Mouse (Mus musculus) small intestine, adult 2 months (tissue): ENCODE results near the gene Barx2. TPM values are rescaled to one million over a fixed set of nuclear protein-coding genes. Genes with fewer than 3 reads are reported as not detected.

Experiments
- H3K27ac ChIP-seq: fragments of 200-500 bp; 2 replicates; pipeline ENCODE4 v1.5.1; 2012; ENCODE audit warnings: low read depth, low read length, control low read depth, inconsistent platforms; ENCODE audit not compliant: insufficient read depth
- H3K27me3 ChIP-seq: fragments of 200-500 bp; 2 replicates; pipeline ENCODE4 v1.6.1; 2012; ENCODE audit warnings: mild to moderate bottlenecking, moderate library complexity, low read length, inconsistent platforms; ENCODE audit not compliant: control insufficient read depth, insufficient read depth
- H3K36me3 ChIP-seq: fragments of 200-500 bp; 2 replicates; pipeline ENCODE4 v1.6.1; 2012; ENCODE audit warnings: mild to moderate bottlenecking, low read length, control low read depth, inconsistent platforms; ENCODE audit not compliant: control insufficient read depth, insufficient read depth
- H3K4me1 ChIP-seq: fragments of 200-500 bp; 2 replicates; pipeline ENCODE4 v1.6.1; 2012; ENCODE audit warnings: low read length, inconsistent platforms, mixed read lengths; ENCODE audit not compliant: control insufficient read depth, insufficient read depth, insufficient read length
- H3K4me3 ChIP-seq: fragments of 200-500 bp; 2 replicates; pipeline ENCODE4 v1.5.1; 2012; ENCODE audit warnings: low read depth, mild to moderate bottlenecking, control low read depth, inconsistent platforms, low read length, moderate library complexity
- CTCF ChIP-seq: fragments of 200-500 bp; IDR thresholded peaks from 2 replicates; pipeline ENCODE4 v1.5.1; 2012; ENCODE audit warnings: low read depth, mild to moderate bottlenecking, control low read depth, inconsistent platforms, low read length, moderate library complexity, mixed read lengths; ENCODE audit not compliant: insufficient replicate concordance, insufficient read length; ENCODE audit errors: extremely low read depth
- POLR2A ChIP-seq: fragments of 200-500 bp; IDR thresholded peaks from 2 replicates; pipeline ENCODE4 v1.6.1; 2012; ENCODE audit warnings: low read depth, mild to moderate bottlenecking, control low read depth, inconsistent platforms, low read length, moderate library complexity
- WGBS: fragments of 180-500 bp; shearing (Covaris S2); methylation state at CpG from one replicate; pipeline ENCODE4 v1.1.7; 2018; 5-methylcytosine and 5-hydroxymethylcytosine counted together
- polyA plus RNA-seq: library from polyadenylated mRNA; depleted of rRNA; stranded (reverse); fragments of >200 nt; gene quantifications from 2 replicates; pipeline ENCODE4 v1.2.3, GENCODE M21; 2012

Gene Barx2
- polyA plus RNA-seq, 1 experiment: 65.1 TPM

DNA sequence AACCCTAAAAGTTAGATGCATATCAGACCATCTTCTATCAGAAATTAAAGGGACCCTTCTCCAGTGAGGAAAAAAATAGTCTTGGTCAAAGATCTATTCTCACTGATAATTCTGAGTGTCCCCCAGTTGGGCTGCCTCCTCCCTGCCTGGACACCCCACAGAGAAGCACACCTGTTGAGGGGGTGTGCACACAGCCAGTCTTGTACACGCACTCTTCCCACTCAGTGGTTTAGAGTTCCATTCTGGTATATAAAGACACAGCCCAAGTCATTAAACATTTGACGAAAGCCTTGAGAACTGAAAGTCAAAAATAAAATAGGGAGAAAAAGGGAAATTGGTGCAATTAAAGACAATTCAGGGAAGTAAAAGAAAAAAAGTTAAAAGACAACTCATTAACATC is 30.9 kb downstream of the Barx2 start:
- no peaks in the 10 kb centered on the region for H3K36me3 ChIP-seq
- WGBS: 92% methylated on average over 2 of the region's 2 CpGs
- no peak overlapping the region for H3K4me3 ChIP-seq
- H3K27me3 ChIP-seq: no peaks in the 10 kb centered on the region
- peaks cover 5% of the 10 kb centered on the region; the same call in 1 of the 2 replicates for H3K4me1 ChIP-seq
- TF ChIP-seq POLR2A (no peak), CTCF (no peak)
- H3K27ac ChIP-seq: no peak overlapping the region

DNA sequence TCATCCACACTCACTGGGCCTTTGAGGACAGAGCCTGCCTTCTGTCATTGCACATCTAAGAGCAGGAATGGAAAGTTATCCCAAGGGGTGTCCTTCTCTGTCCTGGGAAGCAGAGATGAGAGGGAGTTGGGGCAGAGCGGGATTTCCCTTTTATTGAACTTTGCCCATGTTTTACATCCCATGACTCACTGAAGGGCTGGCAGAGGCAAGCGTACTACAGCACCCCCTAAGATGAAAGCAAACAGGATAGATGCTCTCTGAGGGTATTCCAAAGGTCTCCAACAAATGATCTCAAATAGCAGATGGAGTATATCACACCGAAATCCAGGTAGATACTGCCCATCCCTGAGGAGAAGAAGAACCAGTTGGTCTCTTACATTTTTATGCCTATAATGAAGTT is 37.7 kb downstream of the Barx2 start:
- Histone ChIP-seq H3K27ac (no peak overlapping the region), H3K4me3 (no peak overlapping the region), H3K27me3 (no peaks in the 10 kb centered on the region), H3K4me1 (peaks cover 27% of the 10 kb centered on the region; the same call in 1 of the 2 replicates), H3K36me3 (no peaks in the 10 kb centered on the region)
- no peak for TF ChIP-seq CTCF
- TF ChIP-seq POLR2A: no peak
- 34% methylated on average over 3 of the region's 3 CpGs for WGBS

DNA sequence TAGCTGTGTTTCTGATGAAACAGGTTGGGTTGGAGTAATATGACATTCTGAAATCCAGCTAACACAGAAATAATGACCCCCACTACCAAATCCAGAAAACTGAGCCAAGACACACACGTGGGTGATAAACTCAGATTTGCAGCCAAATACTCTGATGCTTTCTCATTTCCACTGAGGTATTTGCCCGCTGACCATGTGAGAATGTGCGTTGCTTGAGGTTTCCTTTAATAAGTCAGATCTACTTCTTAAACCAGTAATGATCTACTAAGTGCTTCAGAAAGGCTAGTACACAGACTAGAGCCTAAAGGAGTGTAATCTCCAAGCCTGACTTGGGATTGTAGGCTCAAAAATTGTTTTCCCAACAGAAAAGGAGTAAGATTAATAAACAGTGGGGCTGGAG is 39.0 kb downstream of the Barx2 start:
- no peak for TF ChIP-seq CTCF
- TF ChIP-seq POLR2A: no peak
- H3K27ac ChIP-seq: no peak overlapping the region
- H3K4me1 ChIP-seq: peaks cover 21% of the 10 kb centered on the region; the same call in 1 of the 2 replicates
- 87% methylated on average over 3 of the region's 3 CpGs for WGBS
- no peaks in the 10 kb centered on the region for H3K27me3 ChIP-seq
- H3K36me3 ChIP-seq: no peaks in the 10 kb centered on the region
- H3K4me3 ChIP-seq: no peak overlapping the region

DNA sequence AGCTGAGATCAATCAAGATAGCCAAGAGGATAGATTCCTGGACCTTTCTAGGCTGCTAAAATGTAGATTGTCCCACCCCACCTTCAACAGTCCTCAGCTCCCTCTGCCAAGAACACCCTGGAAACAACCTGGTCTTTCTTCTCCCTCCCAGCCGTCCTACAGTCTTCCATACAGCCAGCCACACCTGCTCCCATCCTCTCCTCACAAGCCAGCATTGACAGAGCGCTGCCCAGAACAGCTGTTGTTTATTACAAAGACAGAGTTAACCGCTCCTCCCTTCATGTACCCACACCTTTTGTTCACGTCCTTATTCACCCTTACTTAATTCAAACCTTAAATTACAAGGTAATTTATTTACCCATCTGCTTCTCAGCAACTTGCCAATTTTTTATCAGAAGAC is 41.9 kb downstream of the Barx2 start:
- no peaks in the 10 kb centered on the region for H3K36me3 ChIP-seq
- H3K27ac ChIP-seq: no peak overlapping the region
- WGBS: 25% methylated on average over 4 of the region's 4 CpGs
- H3K4me1 ChIP-seq: peaks cover 25% of the 10 kb centered on the region; the same call in 1 of the 2 replicates
- H3K4me3 ChIP-seq: no peak overlapping the region
- no peaks in the 10 kb centered on the region for H3K27me3 ChIP-seq
- TF ChIP-seq POLR2A (no peak), CTCF (no peak)

DNA sequence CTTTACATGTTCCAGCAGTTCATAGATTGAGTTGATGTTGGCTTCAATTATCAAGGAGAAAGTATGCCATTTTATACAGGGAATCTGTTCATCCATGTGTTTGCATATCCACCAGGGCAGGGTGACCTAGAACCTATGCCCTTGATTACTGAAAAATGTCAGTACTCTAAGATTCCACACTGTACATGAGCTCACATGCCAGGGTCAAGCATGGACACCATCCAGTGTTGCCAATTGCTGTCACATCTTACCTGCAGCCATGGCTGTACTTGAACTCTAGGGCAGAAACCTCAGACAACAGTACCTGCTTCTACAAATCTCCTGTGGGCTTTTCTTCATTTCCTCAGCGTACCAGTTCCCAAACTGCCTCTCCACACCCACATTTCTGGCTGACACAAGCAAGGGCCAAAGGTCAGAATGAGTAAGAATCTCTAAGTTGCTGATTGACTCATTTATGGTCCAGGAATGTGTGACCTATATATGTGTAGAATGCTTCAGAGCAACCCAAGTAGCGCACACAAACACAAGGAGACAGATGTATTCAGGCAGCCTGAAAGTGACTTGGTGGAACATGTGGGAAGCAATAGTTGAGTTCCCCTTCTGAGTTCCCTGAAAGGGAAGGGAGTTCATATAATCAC is 44.3 kb downstream of the Barx2 start:
- Histone ChIP-seq H3K27me3 (no peaks in the 10 kb centered on the region), H3K27ac (peak overlapping the region; percentile 64), H3K36me3 (no peaks in the 10 kb centered on the region), H3K4me3 (no peak overlapping the region), H3K4me1 (peaks cover 16% of the 10 kb centered on the region; the same call in 1 of the 2 replicates)
- TF ChIP-seq POLR2A: no peak
- TF ChIP-seq CTCF: no peak
- WGBS: 31% methylated on average over 2 of the region's 2 CpGs

DNA sequence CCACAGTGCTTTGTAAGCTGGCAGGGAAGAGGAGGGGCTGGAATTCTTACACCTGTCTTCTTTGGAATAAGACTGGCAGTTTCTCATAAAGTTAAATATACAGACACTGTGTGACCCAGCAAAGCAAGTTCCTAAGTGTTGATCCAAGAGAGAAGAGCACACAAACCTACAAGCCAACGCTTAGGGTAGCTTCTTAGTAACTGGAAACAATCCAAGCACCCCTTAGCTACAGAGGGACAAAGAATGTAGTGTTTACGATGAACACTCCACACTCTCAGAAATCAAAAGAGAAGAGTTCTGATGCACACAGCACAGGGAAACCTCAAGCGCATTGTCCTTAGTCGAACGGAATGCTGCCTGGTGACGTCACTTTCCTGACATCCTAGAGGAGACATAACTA is 49.4 kb downstream of the Barx2 start:
- TF ChIP-seq POLR2A (no peak), CTCF (no peak)

DNA sequence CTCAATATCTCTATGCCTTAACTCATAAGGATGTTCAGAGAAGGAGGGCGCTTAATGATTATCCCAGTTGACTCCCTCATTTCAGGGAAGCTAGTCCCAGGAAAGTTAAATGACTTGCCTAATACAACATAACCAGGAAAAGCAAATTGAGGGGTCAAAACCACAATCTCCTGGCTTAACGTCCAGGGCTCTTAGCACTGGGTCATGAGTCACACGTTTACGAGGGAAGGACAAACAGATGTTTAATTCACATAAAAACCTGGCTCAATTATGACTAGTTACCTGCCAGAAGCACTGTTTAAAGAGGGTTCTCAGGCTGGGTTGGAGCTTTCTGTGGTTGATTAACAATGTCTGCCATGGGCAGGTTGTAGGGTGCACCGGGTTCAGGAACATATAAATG is 53.8 kb downstream of the Barx2 start:
- WGBS: 39% methylated on average over 5 of the region's 5 CpGs
- TF ChIP-seq CTCF: no peak
- no peak for TF ChIP-seq POLR2A

More for the DNA sequence above, 49.4 kb downstream of the Barx2 start:
- no peak overlapping the region for H3K27ac ChIP-seq
- 67% methylated on average over 6 of the region's 6 CpGs for WGBS
- H3K4me1 ChIP-seq: peaks cover 7% of the 10 kb centered on the region; the same call in 1 of the 2 replicates
- no peaks in the 10 kb centered on the region for H3K27me3 ChIP-seq
- no peak overlapping the region for H3K4me3 ChIP-seq
- 0 out of 2 replicates have a peak, but pooled peaks cover under 1% of the 10 kb centered on the region for H3K36me3 ChIP-seq

More for the DNA sequence above, 53.8 kb downstream of the Barx2 start:
- H3K4me3 ChIP-seq: no peak overlapping the region
- peaks cover 5% of the 10 kb centered on the region; the same call in 1 of the 2 replicates for H3K4me1 ChIP-seq
- 0 out of 2 replicates have a peak, but pooled peaks cover 4% of the 10 kb centered on the region for H3K36me3 ChIP-seq
- no peak overlapping the region for H3K27ac ChIP-seq
- H3K27me3 ChIP-seq: no peaks in the 10 kb centered on the region
